Mouse (Mus musculus) urinary bladder, adult 2 months (tissue): ENCODE results near the gene Tsfm. TPM values are rescaled to one million over a fixed set of nuclear protein-coding genes. Genes with fewer than 3 reads are reported as not detected.
"Not testable (repeated sequence)": the region's sequence is repeated elsewhere in the genome, so short reads cannot be mapped to it uniquely, and the experiment has no call there.

Experiments used
- DNase-seq: peaks from one replicate; pipeline ENCODE4 v3.0.0; 2022; ENCODE audit warnings: low spot score
- polyA plus RNA-seq: library from polyadenylated mRNA; depleted of rRNA; stranded (reverse); fragments of >200 nt; gene quantifications from 2 replicates; pipeline ENCODE4 v1.2.3, GENCODE M21; 2012; rRNA removed

The Tsfm gene
- 29.5 and 36.9 TPM in 2 replicates for polyA plus RNA-seq

- peak; percentile 90 for DNase-seq
Observed at GRCm38 (mm10) chr10:127030336-127031296, at the start of gene Tsfm. Tsfm (minus strand) TSS chr10:127030840.

GRCm38 (mm10) chr10:127079665-127080391 lies 49.2 kb upstream of the Tsfm start:
- DNase-seq, result no peak

DNA sequence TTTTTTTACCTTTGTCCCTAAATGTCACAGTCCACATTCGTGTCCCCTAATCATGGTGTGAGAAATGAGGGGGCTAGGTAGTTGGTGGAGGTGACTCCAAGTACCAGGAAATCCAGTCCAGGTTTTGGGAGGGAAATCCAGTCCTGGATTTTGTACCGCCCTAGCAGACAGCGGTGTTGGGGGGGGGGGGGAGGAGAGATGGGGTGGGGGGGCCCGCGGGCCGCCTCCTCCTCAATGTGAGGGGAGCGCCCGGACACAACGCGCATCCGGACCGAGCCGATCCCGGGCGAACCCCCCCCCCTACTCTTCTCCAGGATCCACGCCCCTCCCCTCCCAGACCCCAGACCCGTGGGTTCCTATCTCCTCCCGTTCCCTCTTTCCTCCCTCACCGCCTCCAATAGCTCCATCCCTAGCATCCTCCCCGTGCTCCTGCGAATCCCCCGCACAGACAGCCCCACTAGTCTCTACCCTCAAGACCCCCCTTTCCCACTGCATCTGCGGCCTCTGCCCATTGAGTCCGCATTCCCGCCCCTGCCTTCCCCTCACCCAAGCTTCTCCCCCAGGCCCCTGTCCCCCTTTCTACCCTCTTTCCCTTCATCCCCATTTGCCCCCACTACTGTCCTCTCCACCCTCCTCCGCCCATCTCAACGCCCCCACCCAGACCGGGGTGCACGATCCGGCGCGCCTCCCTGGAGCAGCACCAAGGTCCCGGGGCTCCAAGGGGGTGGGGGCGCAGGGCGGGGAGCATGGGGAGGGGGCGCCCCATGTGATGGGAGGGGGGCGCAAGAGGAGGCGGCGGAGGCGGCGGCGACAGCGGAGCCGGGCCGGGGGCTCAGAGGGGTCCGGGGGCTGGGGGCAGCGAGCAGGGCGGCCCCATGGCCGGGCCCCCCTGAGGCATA lies 48.3 kb upstream of the Tsfm start:
- DNase-seq, result no peak

DNA sequence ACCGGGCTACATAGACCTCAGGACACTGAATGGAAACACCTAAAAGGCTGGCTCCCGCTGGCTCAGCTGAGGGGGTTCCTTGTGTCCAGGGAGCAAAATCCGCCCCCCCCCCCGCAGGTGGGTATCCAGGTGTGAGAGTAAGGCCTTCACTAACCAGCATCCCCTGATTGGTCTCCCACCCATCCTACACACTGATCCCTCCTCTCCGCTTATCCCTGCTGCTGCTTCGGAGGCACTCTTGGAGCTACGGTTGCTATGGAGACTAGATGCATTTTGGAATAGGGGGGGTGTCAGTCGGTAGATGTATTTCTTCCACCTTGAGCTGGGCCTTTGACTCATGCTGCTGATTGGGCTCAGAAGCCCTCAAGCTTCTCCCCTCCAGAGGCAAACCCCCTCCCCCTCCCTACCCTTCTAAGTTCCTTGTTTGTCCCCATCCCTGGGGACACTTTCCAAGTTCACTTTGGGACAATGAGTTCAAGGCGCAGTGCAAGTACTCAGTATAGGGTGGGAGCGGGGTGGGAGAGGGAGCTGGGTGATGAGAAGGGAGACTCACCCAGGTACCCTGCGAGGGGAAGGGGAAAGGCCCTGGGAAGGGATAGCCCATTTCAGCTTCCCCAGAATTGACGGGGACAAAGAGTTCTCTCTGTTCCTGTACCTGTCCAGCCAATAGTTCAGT lies 47.5 kb upstream of the Tsfm start:
- no peak for DNase-seq

DNA sequence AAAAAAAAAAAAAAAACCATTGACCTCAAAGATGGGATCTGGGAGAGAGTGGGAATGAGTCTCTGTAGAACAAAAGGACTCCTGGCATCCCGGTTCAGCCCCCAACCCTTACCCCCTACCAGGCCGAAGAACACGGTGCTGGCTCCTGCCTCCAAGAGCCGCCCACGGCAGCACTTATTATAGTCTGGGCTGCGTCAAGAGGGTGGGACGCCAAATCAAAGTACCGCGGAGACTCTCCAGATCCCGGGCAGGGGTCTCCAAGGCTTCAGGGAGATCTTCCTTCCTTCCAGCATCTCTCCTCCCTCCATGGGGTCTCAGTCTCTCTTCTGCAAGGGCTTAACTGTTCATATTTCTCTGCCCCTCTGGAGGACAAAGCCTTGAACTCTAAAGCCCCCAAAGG lies 46.9 kb upstream of the Tsfm start:
- DNase-seq, result no peak

GRCm38 (mm10) chr10:127076082-127076481 lies 45.4 kb upstream of the Tsfm start:
- DNase-seq, result no peak

GRCm38 (mm10) chr10:127075651-127076050 lies 45.0 kb upstream of the Tsfm start:
- DNase-seq, result no peak

GRCm38 (mm10) chr10:127075080-127075479 lies 44.4 kb upstream of the Tsfm start, which contains the start of gene Agap2:
Agap2 (plus strand) TSS chr10:127075284.
- no peak for DNase-seq

- no peak for DNase-seq
Observed at GRCm38 (mm10) chr10:127073981-127074380, 43.3 kb upstream of the Tsfm start.

DNA sequence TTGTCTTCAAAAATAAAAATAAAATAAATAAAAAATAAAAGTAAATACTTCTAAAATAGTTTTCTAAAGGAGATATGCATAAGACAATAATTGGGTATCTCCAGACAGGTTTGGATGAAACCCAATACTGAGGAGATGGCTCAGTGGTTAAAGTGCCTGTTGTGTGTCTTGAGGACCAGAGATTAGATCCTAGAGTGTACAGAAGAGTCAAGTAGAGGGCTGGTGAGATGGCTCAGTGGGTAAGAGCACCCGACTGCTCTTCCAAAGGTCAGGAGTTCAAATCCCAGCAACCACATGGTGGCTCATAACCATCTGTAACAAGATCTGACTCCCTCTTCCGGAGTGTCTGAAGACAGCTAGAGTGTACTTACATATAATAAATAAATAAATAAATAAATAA lies 42.3 kb upstream of the Tsfm start:
- DNase-seq, result not testable (repeated sequence)

DNA sequence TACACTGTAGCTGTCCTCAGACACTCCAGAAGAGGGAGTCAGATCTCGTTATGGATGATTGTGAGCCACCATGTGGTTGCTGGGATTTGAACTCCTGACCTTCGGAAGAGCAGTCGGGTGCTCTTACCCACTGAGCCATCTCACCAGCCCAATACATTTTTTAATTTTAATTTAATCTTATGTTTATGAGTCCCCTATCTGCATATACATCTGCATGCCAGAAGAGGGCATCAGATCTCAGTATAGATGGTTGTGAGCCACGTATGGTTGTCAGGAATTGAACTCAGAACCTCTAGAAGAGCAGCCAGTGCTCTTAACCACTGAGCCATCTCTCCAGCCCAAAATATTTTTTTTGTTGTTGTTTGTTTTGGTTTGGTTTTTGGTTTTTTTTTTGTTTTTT lies 41.6 kb upstream of the Tsfm start:
- not testable (repeated sequence) for DNase-seq

DNA sequence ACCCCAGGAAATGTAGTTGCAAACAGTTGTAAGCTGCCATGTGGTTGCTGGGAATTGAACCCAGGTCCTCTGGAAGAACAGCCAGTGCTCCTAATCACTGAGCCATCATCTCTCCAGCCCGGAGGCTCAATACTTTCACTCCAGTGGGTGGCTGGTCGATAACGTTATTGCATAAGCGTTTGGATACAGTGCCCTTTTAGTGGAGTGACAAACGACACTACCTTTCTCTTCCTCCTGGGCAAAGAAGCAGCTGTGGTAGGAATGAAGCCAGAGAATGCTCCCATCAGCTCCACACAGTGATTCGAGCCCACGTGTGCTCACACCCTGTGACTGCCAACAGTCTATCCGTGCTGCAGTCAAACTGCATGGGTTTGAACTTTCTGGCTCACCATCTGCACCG lies 40.6 kb upstream of the Tsfm start:
- no peak for DNase-seq

DNA sequence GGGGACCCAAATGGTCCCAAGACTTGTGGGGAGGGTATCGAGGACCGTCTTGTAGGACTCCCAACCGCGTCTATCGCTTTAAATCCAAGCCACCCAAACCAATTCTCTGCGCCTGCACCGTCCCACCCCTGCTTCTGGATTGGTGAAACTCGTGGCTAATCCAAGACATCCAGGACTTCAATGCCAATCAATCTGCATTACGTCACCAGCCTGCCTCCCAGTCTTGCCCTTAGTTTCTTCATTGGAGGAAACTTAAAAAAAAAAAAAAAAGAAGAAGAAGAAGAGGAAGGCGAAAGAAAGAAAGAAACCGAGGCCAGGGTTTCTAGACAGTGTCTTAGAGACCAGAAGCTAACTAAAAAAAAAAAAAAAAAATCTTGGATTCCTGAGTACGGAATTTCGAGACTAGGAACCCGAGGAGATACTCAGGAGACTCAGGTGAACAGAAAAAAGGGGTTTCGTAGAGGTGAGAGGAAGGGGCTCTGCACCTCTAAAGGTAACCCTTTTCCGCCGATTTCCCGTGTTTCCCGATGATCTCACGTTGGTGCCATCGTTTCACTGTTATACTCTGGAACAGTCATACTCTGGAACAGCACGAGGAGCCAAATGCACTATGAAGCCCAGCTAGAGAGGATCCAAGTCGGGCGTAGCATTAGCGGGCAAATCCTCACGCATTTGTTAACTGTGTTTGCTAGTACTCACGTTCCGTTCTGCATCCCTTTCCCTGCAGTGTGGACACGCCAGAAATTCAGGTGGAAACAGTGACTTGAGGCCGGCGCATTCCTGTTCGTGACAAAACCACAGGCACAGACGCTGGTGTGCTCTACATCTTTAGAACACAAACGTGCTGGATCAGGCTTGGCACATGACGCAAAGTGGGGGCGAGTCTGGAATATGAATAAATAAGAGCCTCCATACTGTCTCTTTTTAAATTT lies 39.8 kb upstream of the Tsfm start, which contains the start of gene Tspan31:
Tspan31 (minus strand) TSS at position 75 of the 932 bp plus-strand sequence.
- peak; percentile 65 for DNase-seq

GRCm38 (mm10) chr10:127069281-127070189 lies 38.9 kb upstream of the Tsfm start:
- no peak for DNase-seq

DNA sequence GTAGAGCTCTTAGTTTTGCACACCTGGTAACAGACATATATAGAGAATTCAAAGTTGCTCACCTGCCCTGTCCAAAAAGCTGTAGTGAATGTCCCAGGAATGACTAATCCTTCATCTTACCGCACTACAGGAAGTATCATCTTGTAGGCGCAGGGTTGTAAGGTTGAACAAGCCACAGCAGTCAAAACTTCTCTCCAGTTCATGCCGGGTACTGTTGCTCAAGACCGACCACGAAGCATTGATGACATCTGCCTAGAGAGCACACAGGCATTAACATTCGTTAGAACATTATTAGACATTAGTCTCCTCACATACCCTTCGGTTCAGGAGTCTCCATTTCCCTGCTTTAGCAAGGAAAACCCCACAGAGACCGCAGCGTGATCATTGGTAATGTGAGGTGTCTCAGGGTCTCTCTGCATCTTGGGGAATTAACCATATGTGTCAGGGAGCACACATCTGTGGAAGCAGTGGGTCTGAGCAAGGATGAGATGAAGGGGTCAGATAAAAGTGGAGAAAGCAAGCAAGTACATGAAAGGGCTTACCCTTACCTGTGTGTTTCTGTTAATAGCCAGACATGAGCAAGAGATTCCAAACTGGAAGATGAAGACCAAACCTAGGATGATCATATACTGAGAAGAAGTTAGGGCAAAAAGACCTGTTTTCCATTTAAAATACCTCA lies 37.9 kb upstream of the Tsfm start:
- no peak for DNase-seq

DNA sequence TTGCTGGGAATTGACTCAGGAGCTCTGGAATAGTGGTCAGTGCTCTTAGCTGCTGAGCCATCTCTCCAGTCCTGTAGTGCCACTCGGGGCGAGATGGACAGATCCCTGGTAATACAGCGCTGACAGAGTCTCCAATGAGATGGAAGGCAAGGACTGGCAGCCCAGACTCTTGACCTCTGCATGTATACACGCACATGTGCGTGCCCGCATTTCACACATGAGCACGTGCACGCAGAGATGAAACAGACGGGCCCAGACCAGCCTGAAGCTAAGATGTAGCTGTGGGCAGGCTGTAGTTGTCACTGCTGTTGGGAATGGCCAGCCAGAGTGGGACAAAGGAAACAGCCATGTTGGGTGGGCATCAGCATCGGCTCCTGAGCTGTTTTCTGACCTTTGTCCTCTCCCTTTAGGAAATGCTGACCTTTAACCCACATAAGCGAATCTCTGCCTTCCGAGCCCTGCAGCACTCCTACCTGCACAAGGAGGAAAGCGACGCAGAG lies 35.9 kb upstream of the Tsfm start:
- DNase-seq, result no peak

GRCm38 (mm10) chr10:127065981-127066380 lies 35.3 kb upstream of the Tsfm start:
- no peak for DNase-seq
